Mouse (Mus musculus): Measurements from ENCODE around the gene Max. TPM values are rescaled to one million over a fixed set of nuclear protein-coding genes. Genes with fewer than 3 reads are reported as not detected.

Max gene
- total RNA-seq, 2 experiments from 2014 or later = 108 to 139 TPM

- no peak for ATAC-seq (replicated peaks; ENCODE audit: low FRiP score, low TSS enrichment, poor library complexity, severe bottlenecking)
Observed at GRCm38 (mm10) chr12:76961052-76961931, 709 bp downstream of the Max start.

DNA sequence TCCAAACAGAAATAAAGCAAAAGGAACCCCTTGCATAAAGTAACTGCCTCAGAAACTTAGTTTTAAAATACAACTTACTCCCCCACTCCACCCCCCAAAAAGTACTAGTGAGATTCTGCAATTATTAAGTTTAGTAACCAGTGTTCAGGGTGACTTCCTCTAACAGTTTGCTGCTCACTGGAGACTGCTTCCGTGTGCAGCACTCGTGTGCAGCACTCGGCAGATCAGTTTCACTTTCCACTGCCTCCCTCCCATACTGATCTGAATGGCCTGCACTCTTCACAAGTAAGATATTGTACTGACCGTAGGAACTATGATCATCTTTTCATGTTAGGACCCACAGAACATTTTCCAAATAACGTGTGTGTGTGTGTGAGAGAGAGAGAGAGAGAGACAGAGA, 4.3 kb downstream of the Max start:
- ATAC-seq (replicated peaks; ENCODE audit: low FRiP score, low TSS enrichment, poor library complexity, severe bottlenecking) = no peak

- ATAC-seq (replicated peaks; ENCODE audit: low FRiP score, low TSS enrichment, poor library complexity, severe bottlenecking) = no peak
Observed at GRCm38 (mm10) chr12:76954698-76955423, 7.1 kb downstream of the Max start.

- no peak for ATAC-seq (replicated peaks; ENCODE audit: low FRiP score, low TSS enrichment, poor library complexity, severe bottlenecking)
Observed at GRCm38 (mm10) chr12:76953750-76954363, 8.1 kb downstream of the Max start.

GRCm38 (mm10) chr12:76950330-76950729, 11.7 kb downstream of the Max start:
- no peak for ATAC-seq (replicated peaks; ENCODE audit: low FRiP score, low TSS enrichment, poor library complexity, severe bottlenecking)

DNA sequence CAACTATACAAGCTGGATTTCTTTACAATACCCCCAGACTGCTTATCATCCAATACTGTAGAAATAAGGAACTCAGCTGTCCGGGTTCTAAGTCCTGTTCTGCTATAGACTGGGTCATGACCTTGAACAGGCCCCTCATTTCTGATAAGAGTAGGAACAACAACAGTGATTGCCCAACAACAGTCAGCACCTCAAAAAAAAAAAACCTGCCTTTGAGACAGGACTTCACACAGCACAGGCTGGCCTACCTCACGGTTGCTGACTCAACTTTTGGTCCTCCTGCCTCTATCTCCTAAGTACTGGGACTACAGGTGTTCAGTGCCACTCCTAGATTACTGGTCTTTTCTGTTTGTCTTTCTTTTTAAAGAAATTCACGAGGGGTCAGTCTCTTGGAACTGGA, 13.2 kb downstream of the Max start:
- ATAC-seq (replicated peaks; ENCODE audit: low FRiP score, low TSS enrichment, poor library complexity, severe bottlenecking) = peak; percentile 11; the same call in 1 of the 2 replicates

GRCm38 (mm10) chr12:76948185-76948584, 13.8 kb downstream of the Max start:
- ATAC-seq (replicated peaks; ENCODE audit: low FRiP score, low TSS enrichment, poor library complexity, severe bottlenecking) = no peak

DNA sequence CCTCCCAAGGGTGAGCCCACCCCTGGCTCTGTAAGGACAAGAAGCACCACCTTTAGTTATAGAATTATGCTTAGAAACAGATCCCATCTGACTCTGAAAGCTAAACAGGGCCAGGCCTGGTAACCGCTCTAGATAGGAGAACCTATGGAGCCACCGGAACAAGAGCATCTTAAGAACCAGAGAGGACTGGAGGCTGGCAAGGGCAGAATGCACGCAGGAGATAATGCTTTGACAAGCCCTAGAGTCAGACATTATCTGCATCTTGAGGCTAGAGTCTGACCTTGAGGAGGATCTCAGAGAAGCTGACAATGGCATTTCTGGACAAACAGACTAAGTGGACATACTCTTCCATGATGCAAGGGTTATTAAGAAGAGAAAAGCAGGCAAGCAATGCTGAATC, 14.5 kb downstream of the Max start:
- peak; percentile 83 for ATAC-seq (replicated peaks; ENCODE audit: low FRiP score, low TSS enrichment, poor library complexity, severe bottlenecking)

DNA sequence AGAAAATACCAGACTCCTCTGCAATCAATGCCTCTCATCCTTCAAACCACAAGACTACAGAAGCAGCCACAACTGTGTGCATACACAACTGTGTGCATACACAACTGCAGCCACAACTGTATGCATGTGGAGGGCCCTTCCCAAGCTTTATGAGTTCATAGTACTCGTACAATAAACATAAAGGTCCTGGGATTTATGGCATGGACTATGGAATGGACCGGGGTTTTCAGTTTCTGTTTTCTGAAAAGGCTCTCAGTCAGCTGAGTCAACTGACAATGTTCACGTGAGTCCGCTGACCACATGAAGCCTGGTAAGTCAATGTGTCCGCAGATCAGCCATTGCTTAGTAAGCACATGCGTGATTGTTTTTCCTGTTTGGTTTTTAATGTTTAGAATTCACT, 18.5 kb downstream of the Max start:
- ATAC-seq (replicated peaks; ENCODE audit: low FRiP score, low TSS enrichment, poor library complexity, severe bottlenecking) = no peak

DNA sequence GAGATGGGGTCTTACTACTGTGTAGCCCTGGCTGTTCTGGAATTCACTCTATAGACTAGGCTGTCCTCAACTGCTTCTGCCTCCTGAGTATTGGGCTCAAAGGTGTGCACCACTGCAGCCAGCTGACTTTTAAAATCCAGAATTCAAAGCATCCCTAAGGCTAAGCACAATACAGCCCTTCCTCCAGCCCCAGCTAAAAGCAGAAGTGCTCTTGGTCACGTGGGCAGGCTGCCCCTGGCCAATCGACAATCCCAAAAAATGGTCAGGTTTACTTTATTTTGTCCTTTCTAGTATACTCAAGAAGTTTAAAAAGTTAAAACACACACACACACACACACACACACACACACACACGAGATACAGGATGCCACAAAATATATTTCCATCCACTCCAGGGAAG, 19.0 kb downstream of the Max start:
- ATAC-seq (replicated peaks; ENCODE audit: low FRiP score, low TSS enrichment, poor library complexity, severe bottlenecking) = no peak

DNA sequence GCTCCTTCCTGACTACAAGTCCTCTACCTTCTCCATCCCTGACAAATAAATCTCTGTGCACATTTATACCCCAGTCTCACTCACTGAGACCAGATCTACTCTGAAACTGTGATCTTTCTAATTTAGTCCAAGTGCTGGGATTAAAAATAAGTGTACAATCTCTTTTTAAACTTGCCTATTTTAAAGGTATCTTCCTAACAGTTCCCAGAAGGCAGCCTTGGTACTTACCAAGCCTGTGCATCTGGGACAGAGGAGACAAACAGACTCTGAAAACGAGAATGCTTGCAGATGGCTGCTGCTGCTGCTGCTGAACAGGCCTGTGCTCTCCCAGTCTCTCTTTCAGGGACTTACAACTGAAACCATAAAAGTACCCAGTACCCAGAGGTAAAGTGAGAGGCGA, 19.5 kb downstream of the Max start:
- no peak for ATAC-seq (replicated peaks; ENCODE audit: low FRiP score, low TSS enrichment, poor library complexity, severe bottlenecking)

DNA sequence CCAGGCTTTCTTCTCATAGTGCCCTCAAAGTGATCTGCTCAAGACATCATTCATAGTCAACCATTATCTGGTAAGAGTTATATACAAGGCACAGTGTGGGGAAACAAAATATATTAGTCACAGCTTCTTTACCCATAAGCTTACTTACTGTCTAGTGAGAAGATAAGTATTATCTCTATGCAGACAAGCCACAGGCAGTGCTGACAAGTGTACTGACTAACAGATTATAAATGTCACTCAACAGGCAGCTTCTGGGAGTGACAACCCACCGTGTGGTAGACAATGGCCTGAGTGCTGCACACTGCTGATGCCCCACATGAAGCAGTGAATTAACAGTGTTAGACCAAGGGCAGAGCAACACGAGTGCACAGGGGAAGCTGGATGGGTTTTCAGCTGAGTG, 20.5 kb downstream of the Max start:
- peak; percentile 92 for ATAC-seq (replicated peaks; ENCODE audit: low FRiP score, low TSS enrichment, poor library complexity, severe bottlenecking)

- ATAC-seq (replicated peaks; ENCODE audit: low FRiP score, low TSS enrichment, poor library complexity, severe bottlenecking) = no peak
Observed at GRCm38 (mm10) chr12:76938013-76938412, 24.0 kb downstream of the Max start.

GRCm38 (mm10) chr12:76936211-76936610, 25.8 kb downstream of the Max start:
- no peak for ATAC-seq (replicated peaks; ENCODE audit: low FRiP score, low TSS enrichment, poor library complexity, severe bottlenecking)

DNA sequence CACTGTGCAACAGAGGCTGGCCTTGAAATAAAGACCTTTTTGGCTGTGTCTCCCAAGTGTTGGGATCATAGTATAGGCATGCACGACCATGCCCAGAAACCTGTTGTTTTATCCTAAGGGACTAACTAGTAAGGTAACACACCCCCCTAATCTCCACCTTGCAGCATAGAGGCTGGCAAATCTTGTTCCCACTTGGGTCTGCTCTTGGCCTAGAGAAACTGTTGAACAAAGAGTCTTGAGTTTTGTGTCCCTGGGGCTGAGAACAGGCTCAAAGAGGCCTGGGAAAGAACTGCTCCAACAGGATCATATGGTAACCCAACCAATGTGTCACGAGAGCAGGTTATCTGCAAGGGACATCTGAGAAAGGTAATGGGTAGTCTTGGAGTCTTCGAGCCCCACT, 27.6 kb downstream of the Max start:
- no peak for ATAC-seq (replicated peaks; ENCODE audit: low FRiP score, low TSS enrichment, poor library complexity, severe bottlenecking)

DNA sequence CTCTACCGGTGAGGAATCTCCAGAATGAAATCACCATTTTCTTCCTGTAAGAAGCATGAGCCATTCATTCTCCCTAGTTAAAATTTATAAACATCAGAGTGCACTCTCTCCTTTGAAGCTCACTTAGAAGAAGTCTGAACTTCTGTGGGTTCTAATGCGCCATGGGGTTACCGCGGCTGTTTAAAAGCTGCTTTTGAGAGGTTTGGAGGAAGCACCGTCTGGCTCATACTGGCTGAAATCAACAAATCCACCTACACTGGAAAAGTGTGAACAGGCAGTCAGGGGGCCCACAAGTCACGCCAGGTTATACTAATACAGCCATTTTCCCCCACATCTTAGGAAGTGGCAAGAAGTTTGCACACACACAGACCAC, 29.3 kb downstream of the Max start:
- no peak for ATAC-seq (replicated peaks; ENCODE audit: low FRiP score, low TSS enrichment, poor library complexity, severe bottlenecking)

DNA sequence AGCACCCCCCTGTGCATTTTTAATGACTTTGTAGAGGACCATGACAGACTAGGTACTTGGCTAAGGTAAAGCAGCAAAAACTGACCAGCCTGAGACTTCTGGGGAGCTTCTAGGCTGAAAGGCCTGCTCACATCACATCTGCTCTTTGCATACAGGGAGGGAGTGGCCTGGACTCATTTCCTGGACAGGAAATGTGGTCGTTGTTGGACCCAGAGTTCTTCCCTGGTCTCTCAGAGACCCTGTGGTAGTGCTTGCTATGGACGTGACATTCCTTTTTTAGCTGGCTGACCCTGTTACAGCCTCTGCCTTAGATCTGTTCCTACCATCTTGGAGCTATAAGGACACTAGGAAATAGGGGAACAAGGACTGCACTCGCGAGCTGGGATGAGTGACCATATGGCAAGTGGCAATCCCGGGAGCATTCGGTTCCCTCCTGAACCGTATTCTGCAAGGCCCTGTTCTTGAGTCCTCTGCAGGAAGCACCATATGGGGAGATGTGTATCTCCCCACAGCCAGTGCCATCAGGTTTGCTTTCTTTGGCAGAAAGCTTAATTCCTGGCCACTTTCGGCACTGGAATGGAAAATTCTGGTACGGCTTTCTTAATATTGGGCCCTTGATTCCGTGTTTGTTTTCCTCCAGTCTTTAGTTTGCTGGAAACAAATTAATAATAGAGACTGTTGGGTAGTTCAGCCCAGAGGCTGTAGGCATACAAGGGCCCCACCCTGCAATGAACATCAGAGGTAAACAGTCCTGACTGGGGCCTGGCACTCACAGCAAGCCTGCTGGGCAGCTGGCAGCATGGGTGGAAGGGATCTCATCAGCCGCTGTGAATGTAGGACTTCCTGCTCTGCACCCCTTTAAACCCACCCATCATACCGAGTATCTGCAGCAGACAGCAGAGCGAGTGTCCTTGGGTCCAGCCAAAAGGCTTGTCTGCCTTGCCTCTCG, 30.0 kb downstream of the Max start:
- ATAC-seq (replicated peaks; ENCODE audit: low FRiP score, low TSS enrichment, poor library complexity, severe bottlenecking) = no peak

GRCm38 (mm10) chr12:76930177-76930576, 31.8 kb downstream of the Max start:
- peak; percentile 67 for ATAC-seq (replicated peaks; ENCODE audit: low FRiP score, low TSS enrichment, poor library complexity, severe bottlenecking)

- no peak for ATAC-seq (replicated peaks; ENCODE audit: low FRiP score, low TSS enrichment, poor library complexity, severe bottlenecking)
Observed at GRCm38 (mm10) chr12:76927539-76927938, 34.5 kb downstream of the Max start.

Measured in megakaryocyte-erythroid progenitor cell, adult 5-6 weeks (primary cell).